Mouse (Mus musculus): ENCODE data around the gene Pde10a.

The Pde10a gene

DNA sequence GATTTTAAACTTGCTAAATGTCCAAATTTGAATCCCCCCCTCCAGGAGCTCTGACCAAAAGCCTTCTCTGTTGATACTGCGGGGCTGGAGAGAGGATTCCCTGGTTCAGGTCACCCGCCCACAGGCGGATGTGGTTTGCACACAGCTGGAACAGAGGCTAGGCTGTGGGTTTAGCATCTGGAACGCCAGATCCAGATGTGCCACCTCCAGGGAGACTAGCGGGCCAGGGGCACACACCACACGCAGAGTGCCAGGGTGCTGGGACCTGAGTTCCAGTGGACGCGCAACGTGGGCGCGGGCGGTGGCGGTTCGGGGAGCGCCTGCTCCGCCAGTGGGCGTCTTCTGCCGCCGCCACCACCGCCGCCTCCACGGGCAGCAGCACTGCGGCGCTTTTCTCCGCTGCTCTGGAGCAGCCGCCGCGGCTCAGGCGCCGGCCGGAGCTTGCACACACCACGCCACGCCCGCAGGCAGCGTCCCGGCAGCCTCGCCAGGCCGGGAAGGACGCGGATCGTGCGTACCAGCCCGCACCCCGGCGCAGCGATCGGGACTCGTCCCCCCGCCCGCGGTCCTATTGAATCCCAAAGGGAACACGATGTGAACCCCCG is 275.4 kb downstream of the Pde10a start:
- peak; percentile 75 for DNase-seq (ENCODE audit: low spot score)

DNA sequence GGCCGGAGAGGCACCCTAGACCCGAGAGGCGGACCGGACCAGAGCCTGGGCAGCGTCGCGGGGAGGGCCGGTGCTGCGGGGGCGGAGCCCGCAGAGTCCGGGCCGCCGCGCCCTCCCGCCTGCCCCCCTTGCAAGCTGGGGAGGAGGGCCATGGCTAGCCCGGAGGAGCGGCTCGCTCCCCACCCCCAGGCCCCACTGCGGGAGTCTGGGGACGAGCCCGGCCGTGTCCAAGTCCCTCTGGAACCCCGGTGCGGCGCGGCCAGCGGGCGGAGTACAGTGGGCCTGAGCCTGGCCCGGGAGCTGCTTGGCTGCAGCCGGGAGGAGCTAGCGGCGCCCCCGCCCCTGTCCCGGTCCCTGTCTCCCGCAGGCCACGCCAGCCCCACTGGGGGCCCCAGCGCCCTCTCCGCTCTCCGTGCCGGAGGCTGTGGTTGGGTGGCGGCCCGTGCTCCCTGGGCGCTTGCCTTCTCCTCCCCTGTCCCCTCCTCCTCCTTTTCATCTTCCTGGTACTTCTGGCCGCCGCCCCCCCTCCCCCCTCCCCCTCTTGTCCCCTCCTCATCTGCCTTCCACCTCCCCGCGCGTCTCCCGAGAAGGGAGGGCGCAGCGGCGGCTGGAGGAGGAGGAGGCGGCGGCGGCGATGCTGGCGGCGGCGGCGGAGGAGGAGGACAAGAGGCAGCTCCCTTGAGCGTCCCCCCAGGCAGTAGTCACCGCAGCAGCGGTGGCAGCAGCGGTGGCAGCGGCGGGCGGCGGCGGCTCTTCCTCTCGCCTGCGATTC is 276.1 kb downstream of the Pde10a start:
- peak; percentile 80 for DNase-seq (ENCODE audit: low spot score)

GRCm38 (mm10) chr17:8801855-8802104 is 276.6 kb downstream of the Pde10a start:
- no peak for DNase-seq (ENCODE audit: low spot score)

DNA sequence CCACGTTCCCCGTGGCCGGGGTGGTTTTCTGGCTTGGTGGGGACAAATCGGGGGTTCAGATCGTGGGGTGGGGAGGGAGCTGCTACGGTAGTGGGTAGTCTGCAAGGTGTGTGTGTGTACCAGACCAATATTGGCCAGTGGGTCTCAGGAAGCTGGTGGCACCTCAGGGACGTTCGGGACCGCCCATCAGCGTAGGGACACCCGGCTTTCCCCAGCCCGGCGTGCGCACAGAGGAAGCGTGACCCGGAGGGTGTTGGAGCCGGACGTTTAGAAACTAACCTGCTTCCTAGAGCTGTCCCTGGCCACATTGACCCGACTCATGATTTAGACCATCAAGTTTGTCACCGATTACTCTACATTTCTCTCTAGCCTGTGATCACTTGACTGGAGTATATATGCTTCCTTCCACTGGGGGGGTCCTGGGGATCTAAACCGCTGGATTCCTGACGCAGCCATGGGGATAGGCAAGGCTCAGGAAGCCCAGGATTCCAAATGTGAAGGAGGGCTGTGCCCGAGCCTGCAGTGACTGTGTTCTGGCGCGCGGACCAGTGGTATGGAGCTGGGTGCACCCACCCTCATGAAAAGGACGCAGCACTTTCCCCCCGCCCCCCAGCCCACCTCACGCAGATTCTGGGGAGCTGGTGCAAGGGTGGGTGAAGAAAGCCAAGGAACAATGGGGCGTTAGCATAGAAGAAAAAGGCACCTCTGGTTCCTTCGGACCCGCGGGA is 277.2 kb downstream of the Pde10a start:
- peak; percentile 63 for DNase-seq (ENCODE audit: low spot score)

DNA sequence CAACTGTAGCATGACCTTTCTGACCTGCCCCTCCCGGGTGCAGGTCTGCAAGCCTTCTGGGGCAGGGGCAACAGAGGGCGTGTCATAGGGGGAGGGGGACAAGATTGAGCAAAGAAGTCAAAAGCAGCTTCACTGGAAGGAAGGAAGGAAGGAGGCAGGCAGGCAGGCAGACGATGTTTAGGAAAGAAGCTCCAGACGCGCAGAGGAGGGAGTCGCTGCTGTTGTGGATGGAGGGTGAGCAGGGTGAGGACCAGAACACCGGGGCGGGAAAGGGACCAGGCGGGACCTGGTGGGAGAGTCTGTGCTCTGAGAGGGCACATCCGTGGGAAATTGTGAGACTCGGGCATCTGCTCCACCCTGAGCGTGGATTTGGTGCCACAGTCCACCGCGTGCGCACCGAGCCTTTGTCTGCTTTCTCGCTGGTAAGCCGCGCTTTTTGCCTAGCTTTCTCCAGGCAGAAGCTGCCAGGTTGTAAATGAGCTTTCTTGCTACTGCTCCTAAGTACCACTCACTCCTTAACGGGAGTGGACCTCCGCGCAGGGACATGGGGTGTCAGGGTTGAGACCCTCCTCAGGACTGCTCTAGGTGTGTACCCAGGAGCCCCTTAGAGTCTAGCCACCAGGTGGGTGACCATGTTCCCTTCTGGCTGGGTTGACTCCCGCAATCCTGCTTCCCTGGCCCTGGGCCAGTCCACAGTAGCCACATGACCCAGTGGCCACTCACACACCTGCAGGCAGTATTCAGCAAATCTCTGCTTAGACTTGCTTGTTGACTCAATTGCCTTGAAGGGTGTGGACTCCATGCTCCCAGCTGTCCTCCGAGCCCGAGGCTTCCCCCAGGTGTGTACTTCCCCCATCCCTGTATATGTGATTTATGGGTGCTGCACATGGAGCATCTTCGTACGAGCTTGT is 278.0 kb downstream of the Pde10a start:
- peak; percentile 52 for DNase-seq (ENCODE audit: low spot score)

DNA sequence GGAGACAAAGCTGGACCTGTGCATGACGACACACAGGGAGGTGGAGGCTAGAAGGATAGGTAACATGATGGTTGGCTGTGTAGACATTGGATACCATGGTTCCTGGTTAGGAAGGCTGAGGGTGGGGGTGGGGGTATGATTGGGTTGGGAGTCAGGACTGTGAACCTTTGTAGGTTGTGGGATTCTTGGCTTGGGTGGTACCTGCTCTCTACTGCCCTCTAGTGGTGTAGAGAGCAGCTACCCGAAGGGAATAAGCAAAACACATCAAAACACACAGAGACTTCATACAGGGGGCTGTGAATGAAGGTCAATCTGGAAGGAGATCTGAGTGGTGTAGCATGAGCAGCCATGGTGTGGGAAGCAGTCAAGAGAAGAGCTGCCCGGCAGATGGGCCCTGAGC is 282.2 kb downstream of the Pde10a start:
- peak; percentile 81 for DNase-seq (ENCODE audit: low spot score)

DNA sequence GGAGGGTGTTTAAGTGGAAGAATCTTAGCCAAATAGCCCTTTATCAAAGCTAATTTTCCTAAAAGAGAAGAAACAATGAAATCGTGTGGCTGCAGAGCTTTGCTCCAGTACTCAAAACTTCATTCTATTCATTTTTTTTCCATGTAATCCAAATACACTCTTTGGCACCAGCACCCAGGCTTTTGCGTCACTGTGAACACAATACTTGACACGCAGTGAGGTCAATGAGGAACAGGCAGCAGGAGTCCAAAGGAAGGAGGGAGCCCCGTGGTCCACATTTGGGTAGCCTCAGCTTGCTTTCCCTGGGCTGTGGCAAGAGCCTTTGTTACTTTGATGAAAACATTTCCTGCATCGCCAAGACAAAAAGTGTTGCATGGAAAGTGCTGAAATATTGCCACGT is 284.6 kb downstream of the Pde10a start:
- no peak for DNase-seq (ENCODE audit: low spot score)

DNA sequence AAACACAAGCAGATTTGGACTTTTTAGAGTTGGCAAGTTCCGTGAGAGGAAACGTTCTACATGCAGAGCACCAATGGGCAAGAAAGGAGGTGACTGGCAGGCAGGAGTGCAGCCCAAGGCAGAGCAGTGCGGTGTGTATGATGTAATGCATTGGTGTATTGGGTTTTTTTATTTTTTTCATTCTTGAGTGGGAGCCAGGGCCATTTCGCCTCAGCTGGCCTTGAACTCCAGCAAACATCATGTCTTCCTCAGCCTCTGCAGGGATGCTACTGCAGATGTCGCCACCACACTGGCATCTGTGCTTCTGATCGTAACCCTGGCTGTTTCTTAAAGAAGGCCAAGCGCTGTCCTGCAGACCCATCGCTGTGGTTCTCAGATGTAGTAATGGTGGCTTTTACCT is 285.0 kb downstream of the Pde10a start:
- no peak for DNase-seq (ENCODE audit: low spot score)

DNA sequence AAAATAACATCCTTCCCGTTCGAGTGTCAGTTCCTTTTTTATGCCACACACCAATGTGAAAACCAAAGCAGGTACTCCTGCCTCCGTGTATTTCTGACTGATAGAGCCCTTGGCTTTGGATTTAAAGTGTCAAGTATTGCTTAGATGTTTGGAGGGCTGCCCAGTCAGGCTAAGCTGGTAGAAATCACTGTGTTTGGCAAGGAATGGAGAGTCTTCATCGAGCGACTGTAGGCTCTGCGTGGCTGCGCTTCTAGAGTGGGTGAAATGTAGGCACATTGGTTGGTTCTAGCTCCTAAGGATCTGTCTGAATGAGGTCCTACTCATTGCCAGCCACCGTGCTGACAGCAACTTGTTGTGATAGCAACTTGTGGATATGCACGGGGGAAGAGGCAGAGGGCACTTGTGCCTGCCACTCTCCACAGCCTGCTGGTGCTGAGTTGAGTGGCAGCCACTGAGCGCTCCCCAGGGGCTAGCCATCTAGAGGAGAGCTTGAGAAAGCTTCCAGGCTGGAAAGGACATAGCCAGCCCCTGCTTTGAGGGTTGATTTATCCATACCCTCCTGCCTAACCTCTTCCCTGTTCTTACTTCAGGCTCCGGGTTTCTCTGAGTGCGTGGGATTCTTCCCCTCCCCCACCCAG is 287.2 kb downstream of the Pde10a start:
- DNase-seq (ENCODE audit: low spot score), result peak; percentile 52

GRCm38 (mm10) chr17:8813773-8814491 is 288.8 kb downstream of the Pde10a start:
- no peak for DNase-seq (ENCODE audit: low spot score)

- DNase-seq (ENCODE audit: low spot score), result no peak
These were observed 290.2 kb downstream of the Pde10a start for GRCm38 (mm10) chr17:8815376-8815775.

DNA sequence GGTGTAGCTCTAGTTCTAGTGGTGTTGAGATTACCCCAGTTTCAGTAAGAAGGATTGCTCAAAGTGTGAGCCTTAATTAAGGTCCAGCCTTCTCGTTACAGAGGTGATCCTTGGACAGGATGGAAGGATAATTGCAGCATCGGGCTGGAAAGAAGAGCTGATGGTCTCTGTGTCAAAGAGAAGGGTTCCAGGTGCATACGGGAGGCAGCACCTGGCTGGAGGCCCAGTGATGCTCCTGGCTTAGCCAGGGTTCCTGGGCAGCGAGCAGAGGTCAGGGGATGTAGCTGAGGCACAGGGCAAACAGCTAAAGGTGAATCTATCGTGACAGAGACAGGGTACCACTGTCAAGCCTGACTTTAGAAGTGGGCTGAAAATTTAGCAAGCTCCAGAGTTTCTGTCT is 290.7 kb downstream of the Pde10a start:
- DNase-seq (ENCODE audit: low spot score), result no peak

DNA sequence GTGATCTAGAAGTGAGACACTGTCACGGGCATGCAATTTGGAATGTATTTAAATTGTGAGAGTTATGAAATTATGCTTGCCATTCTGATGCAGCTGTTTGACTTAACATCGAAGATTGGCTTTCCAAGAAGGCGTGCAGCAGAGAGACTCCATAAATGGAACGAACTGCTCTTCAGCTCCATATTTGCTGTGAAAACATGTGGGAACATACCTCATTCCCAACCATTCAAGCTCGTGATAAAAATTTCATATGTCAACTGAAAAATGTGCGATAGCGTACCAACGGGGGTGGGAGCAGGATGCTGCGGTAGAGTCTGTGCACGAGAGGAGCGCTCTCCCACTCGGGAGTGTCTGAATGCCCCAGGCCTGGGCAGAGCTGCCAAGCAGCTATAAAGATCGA is 293.5 kb downstream of the Pde10a start:
- DNase-seq (ENCODE audit: low spot score), result no peak

- no peak for DNase-seq (ENCODE audit: low spot score)
These were observed 298.4 kb downstream of the Pde10a start for GRCm38 (mm10) chr17:8823548-8823947.

- DNase-seq (ENCODE audit: low spot score), result no peak
These were observed 302.0 kb downstream of the Pde10a start for GRCm38 (mm10) chr17:8827204-8827603.

- no peak for DNase-seq (ENCODE audit: low spot score)
These were observed 305.8 kb downstream of the Pde10a start for GRCm38 (mm10) chr17:8831001-8831400.

GRCm38 (mm10) chr17:8836292-8836691 is 311.1 kb downstream of the Pde10a start:
- DNase-seq (ENCODE audit: low spot score), result no peak

- DNase-seq (ENCODE audit: low spot score), result no peak
These were observed 313.1 kb downstream of the Pde10a start for GRCm38 (mm10) chr17:8838252-8838651.

DNA sequence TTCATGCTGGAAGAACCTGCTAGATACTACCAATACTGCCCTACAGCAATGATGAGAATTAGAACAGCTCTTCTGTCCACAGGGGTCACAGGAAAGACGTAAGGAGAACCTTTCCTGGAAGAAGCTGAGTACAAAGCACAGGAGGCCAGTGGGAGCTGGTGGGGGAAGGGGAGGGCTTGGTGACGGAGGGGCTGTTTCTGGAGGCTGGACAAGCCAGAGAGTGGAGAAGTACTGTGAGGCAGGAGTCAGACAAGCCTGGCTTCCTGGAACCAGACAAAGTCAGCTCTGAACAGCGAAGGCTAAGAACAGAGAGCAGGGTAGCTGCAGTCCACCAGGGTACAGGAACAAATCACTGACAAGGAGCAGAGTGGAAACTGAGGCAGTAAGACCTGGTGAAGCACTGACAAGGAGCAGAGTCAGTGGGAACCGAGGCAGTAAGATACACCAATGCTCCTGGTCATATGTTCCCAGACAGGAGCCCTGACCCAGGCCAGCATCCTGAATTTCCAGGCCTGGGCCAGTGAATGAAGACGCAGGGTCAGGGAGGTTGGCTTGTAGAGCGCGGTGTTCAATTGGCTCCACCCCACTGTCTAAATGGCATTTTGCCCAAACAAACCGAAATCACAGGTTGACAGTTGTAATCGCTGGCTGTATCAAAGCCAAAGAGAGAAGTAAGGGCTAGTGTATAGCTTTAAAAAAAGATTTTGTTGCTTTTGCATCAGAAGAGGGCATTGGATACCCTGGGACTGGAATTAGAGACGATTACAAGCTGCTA is 314.3 kb downstream of the Pde10a start:
- DNase-seq (ENCODE audit: low spot score), result no peak

DNA sequence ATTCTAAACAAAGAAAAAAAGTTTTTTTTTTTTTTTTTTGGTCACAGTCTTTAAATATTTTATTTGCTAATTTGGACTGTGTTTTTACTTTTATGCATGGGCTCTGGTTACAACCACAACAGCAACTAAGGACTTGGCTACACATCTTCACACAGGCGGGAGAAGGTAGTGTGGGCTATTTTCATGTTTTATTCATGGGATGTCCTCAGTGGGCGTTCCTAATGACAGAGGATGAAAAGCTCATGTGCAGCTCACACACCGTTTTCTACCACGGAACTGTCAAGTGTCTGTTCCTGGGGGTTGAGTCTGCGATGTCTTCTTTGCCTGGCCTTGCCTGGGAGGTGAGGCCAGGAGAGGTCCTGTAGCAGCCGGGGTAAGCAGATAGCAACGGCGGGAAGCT is 315.9 kb downstream of the Pde10a start:
- DNase-seq (ENCODE audit: low spot score), result no peak
